Mouse (Mus musculus): ENCODE data around the gene Pde6h.
"Not testable (repeated sequence)": the region's sequence is repeated elsewhere in the genome, so short reads cannot be mapped to it uniquely, and the experiment has no call there.

Gene Pde6h

DNA sequence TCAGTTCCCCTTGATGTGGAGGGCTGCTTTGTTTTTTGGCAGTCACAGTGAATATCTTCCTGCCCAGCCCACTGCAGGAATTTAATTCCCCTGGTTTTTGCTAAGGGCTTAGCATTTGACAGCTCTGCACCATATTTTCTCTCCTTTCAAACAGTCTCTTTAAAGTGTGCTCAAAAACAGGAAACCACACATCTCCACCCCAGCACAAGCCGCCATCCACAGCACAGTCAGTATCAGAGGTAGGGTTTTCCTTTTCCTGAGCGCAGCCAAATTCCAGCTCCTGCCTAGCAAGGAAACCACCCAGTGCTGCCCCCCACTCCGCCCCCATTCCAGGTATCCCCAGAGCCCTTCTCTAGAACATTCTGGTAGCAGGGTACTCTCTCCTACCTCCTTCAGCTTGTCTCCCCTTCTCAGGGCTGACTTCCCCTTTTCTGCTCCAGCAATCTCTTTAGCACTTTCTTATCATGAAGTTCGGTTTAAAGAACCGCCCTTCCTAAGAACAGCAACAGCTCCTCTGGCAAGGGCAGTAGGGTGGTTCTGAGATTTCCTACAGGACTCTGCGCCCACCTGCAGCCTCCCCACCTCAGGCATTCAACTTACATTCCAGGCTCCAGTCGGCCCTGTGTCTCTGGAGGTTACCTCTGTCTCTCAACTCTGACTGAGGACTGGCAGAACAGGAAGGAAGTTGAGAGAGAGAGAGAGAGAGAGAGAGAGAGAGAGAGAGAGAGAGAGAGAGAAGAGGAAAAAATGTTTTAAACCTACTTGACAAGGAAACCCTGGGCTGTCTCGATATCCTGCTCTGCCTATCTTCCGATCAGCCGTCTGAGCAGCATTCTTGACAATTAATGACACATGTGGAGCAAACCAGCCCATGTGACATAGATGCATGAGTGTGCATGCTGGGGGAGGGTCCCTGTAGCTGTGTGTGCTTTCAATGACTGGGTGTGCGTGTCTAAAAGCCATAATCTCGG is 17.7 kb downstream of the Pde6h start, which contains the start of gene Arhgdib:
Arhgdib (minus strand) TSS at position 849 of the 971 bp plus-strand sequence.
- DNase-seq (ENCODE audit: low read depth, low spot score) = no peak

DNA sequence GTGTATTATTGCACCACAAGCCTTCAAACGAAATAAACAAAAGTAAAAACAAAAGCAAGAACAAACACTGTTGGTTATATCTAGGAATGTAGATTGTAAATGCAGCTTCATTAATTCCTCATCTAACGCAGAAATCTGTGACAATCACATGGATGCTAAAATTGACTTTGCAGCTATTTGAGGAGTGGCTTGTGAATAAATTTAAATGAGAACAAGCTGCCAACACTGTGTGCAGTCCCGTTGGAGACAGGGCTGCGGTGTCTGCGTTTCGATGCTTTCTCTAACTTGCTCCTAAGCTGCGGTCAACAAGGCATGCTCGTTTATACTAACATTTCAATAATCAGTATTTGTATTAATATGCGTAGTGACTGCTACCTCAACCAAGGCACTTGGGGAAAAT is 18.6 kb downstream of the Pde6h start:
- no peak for DNase-seq (ENCODE audit: low read depth, low spot score)

DNA sequence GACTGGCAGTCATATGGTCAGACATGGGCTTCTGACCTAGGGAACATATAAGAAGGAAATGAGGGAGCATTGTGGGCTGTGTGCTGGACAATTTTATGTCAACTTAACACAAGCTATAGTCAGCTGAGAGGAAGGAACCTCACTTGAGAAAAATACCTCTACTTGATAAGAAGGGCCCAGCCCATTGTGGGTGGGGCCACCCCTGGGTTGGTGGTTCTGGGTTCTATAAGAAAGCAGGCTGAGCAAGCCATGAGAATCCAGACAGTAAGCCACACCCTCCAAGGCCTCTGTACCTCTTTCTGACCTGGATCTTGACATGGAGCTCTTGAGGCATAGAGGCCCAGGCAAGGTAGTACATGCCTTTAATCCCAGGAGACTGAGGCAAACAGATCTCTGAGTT is 19.8 kb downstream of the Pde6h start:
- DNase-seq (ENCODE audit: low read depth, low spot score) = no peak

DNA sequence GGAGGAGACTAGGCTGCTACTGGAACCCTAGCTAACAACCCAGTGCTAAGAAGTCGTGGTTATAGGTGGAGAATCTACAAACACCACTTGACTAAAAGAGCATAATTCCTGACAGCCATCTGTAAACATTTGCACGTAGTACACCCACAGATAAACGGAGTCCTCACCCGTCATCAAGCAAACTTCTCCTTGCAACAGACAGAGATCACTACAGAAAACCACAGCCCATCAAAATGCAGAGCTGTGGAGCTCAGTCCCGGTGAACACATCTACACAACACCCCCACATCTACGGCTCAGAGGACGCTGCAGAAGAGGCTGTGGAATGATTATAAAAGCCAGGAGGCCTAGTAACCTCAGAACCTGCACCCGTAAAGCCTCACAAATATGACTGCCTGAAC is 20.9 kb downstream of the Pde6h start:
- DNase-seq (ENCODE audit: low read depth, low spot score) = no peak

DNA sequence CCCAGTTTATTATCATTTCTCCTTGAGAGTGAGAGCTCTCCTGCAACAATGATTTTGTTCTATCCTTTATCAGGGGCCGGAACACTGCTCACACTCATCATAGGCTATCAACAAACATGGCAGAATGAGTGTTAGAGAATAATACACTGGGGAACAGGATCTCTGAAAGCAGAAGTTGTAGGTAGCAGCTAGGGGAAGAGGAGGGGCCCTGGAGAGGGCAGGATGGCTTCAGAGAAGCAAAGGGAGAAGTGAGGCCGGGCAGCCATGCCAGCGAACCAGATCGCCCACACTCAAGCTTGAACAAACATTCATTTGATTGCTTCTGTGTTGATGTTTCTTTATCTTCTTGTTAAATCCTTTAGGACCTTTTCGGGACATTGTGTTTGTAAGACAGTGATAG is 22.6 kb downstream of the Pde6h start:
- no peak for DNase-seq (ENCODE audit: low read depth, low spot score)

DNA sequence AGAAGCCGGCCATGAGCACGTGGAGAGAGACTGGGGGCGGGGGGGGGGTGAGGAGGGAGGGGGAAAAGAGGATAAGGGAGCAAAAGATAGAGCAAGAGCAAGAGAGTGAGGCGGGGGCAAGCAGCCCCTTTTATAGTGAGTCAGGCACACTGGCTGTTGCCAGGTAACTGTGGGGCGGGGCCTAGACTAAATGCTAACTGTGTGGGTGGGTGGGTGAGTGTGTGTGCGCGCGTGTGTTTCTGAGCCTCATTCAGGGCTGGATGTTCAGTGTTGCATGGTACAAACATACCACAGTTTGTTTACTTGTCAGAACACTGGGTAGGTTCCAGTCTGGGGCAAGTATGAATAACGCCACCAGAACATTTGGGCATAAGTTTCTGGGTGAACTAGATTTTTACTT is 23.3 kb downstream of the Pde6h start:
- no peak for DNase-seq (ENCODE audit: low read depth, low spot score)

DNA sequence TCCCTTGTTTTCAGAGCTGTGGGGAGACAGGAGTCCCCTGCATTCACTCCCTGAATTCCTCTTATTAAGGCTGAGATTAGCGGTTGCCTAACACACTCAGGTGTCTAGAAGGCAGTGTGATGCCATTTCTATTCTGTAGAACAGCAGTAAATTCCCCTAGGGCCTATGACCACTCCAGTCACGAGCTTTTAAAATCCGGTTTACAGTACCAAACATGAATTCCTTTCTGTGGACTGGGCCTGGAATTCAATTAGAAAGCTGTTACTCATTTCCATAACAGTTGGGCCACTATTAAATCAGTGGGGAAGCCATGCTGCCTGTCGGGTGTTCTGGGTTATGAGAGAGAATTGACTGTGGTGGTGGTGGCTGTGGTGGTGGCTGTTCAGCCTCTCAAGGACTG is 24.1 kb downstream of the Pde6h start:
- DNase-seq (ENCODE audit: low read depth, low spot score) = no peak

DNA sequence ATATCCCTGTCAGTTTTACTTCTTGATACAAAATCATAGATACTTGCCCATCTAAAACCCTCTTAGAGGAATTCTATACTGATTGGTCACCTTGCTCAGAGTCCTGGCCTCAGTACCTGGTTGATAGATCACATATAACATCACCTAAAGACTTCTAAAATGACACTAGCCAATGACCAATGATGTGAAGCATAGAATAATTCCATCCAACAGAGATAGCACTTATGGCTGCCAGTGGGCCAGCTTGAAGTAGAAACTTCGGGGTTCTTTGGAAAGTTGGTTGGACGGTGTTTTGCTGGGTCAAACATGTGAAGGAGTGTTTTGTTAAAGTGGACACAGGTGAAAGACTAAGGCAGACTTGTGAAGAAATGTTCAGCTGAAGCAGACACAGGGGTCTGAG is 26.5 kb downstream of the Pde6h start:
- no peak for DNase-seq (ENCODE audit: low read depth, low spot score)

DNA sequence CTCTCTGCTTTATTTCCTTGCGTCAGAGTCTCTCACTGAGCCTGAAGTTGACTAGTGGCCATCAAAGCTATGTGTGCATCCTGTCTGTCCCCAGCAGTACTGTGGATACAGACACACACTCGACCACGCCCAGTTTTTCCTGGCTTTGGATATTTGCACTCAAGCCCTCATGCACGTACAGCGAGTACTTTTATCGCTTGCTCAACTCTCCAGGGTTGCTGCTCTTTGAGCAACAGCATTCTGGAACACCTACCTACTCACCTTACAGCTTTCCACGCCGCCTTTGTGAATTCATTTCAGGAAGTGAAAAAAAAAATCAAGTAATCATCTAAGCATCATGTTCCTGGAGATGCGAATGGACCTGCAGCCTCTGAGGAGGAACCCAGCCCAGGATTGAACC is 29.3 kb downstream of the Pde6h start:
- no peak for DNase-seq (ENCODE audit: low read depth, low spot score)

DNA sequence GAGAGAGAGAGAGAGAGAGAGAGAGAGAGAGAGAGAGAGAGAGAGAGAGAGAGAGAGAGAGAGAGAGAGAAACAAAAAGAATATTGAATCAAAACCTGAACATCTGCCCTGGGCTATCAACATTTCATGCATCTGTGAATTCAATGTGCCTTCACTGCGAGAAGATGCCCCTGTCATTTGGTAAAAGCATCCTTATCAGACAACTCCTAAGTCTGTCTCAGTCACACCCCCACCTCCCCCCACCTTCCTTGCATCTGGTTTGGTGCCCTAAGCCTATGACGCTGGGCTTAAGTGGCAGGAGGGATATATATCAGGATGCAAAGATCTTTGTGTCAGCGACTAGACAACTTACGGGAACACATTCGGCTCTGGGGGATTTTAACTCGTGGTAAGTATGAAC is 30.6 kb downstream of the Pde6h start:
- DNase-seq (ENCODE audit: low read depth, low spot score) = no peak

DNA sequence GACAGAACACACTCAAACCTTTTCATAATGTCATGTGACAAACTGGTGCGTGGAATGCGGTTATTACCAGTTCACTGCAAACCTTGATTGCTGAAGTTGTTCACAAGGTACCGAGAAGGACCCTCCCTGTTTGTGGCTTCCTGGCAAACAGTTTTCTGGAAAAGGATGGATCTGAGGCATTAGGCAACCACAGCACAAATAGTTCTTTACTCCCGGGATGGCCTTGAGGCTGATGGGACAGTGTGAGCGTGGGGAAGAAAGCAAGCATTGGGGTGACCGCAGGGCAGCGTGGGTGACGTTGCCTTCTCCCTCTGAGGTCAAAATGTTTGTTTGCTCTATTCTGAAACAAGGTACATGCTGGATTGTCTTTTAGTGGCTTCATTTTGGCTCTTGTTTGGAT is 31.1 kb downstream of the Pde6h start:
- no peak for DNase-seq (ENCODE audit: low read depth, low spot score)

DNA sequence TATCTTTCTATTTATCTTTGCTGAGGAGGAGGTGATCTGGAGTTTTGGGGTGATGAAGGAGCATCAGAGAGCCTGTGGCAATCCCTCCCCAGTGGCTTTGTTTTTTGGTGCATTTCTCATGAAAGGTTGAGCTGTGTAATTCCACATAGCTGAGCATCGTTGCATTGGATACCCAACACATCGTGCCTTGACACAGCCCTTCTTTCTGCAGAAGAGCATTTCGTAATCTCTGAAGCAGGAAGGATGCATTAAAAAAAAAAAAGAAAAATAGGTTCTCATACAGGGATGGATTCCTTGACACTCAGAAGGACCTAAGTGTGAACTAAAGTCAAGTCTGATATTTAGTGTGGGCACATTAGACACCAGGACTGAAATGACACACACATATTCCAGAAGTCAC is 31.6 kb downstream of the Pde6h start:
- DNase-seq (ENCODE audit: low read depth, low spot score) = no peak

DNA sequence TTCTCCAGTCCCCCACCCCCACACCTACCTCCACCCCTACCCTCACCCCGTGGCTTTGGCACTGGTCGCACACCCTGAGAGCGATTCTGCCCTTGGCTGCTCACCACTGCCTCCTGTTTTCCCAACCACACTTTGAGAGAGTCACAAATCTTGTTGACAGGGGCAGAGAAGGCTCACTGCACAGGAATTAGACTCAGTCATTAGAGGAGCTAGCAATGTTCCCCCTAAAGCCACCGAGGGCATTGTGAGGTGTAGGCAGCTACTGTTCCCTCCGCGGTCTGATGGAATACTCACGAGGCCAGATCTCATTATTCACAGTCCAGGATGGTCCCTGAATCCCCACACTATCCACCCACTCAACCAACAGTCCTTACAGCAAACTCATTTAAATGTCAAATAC is 33.4 kb downstream of the Pde6h start:
- DNase-seq (ENCODE audit: low read depth, low spot score) = no peak

DNA sequence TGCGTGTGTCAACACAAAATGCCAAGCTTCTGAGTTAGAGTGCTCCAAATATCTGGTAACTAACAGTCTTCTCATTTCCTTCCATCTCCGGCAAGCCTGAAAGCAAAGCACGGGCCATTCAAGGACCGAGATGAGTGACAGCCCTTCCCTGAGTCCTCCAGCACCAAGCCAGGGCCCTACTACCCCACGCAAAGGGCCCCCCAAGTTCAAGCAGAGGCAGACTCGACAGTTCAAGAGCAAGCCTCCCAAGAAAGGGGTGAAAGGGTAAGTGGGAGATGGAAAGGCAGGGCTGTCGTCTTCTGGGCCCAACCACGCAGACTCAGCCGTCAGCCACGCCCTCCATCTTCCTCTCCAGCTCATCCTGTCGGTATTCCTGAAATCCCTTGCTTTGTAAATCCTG is 35.5 kb downstream of the Pde6h start:
- DNase-seq (ENCODE audit: low read depth, low spot score) = no peak

DNA sequence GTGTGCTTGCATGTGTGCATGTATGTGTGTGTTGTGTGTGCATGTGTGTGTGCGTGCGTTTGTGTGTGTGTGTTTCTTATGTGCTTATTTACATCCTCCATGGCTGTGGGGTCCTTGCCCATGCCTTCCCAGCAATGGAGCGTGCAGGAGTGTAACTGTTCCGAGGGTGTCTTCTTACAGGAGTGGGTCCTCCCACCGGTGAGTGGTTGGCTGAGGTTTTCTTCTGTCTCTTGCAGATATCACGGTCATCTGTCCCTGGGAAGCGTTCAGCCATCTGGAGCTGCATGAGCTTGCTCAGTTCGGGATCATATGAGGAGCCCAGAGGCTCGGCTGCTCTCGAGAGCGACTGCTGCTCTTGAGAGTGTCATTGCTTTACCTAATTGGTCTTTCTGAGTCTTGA is 39.3 kb downstream of the Pde6h start:
- DNase-seq (ENCODE audit: low read depth, low spot score) = no peak

DNA sequence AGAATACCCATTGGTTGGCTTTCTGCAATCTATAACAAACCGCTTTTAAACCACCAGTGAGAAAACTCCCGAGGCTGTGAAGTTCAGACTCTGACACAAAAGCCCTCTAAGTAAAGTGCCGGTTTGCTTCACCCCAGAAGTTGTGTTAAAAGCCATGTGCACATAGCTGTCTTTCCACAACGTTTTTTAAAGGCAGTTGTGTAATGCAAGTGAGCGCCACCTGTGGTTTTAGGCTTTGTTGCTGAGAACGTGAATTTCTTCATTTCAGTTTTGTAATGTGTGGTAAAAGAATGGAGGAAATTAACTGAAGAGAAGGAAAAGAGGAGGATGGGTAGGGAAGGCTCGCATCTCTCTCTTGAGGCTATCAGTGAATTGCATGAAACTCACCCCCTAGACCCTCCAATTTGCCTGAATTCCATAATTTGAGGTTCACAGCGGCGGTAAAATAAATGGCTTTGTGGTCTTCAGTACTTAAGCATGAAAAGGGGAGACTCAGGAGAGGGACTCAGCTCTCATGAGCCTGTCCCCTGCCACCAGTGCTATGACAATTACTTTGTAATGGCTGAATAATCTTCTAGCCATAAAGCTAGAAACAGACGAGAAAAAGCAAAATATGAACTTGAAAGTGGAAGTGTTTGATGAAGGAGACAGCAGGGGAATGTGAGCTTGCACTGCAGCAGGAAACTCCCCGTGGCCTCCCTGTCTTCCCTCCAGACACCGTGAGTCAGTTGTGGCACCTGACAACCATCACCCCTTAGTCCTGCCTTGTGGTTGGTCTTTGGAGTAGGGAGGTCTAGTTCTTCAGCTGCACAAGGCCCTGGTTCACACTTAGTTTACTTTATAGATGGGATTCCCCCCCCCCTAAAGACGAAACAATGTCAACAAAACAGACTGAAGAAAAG is 41.2 kb downstream of the Pde6h start:
- DNase-seq (ENCODE audit: low read depth, low spot score) = no peak

DNA sequence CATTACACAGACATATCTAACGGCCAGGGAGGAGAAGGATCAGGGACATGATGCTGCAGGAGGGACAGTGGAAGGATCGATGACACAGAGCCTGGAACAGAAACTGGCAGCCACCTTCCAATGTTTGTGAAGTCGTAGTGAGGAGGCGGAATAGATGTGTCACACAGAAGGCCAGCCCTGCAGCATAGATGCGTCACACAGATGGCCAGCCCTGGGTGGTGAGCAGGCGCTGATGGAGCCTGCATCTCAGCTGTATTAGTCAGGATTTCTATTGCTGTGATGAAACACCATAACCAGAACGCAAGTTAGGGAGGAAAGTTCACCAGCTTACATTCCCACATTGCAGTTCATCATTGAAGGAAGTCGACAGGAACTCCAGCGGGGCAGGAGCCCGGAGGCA is 42.3 kb downstream of the Pde6h start:
- DNase-seq (ENCODE audit: low read depth, low spot score) = no peak

DNA sequence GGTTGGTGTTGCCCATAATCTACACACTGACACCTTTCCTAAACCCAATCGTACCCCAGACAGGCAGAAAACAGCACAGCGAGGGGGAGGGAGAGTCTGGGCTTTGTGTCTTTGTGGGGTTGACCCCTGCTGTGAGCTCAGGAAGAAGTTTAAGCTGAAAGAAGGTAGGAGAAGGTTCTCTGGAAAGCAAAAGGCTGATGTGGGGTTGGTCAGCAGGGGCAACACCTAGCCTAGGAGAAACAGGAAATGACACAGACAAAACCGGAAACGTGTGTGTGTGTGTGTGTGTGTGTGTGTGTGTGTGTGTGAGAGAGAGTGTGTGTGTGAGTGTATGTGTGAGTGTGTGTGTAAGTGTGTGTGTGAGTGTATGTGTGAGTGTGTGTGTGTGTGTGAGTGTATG is 43.8 kb downstream of the Pde6h start:
- no peak for DNase-seq (ENCODE audit: low read depth, low spot score)

DNA sequence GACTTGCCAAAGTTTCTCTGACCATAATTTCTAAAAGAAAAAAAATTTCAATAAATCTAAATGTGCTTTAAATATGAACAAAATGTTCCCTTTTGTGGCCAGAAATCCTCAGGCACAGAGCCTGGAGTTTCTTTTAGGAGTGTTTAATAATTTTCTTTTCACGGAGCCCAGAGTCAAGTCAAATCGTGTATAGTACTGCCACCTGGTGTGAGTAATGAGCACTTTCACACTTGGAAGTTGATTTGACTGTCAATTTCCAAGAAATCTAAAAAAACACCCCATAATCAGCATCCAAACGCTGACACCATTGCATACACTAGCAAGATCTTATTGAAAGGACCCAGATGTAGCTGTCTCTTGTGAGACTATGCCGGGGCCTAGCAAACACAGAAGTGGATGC is 45.2 kb downstream of the Pde6h start:
- not testable (repeated sequence) for DNase-seq (ENCODE audit: low read depth, low spot score)

DNA sequence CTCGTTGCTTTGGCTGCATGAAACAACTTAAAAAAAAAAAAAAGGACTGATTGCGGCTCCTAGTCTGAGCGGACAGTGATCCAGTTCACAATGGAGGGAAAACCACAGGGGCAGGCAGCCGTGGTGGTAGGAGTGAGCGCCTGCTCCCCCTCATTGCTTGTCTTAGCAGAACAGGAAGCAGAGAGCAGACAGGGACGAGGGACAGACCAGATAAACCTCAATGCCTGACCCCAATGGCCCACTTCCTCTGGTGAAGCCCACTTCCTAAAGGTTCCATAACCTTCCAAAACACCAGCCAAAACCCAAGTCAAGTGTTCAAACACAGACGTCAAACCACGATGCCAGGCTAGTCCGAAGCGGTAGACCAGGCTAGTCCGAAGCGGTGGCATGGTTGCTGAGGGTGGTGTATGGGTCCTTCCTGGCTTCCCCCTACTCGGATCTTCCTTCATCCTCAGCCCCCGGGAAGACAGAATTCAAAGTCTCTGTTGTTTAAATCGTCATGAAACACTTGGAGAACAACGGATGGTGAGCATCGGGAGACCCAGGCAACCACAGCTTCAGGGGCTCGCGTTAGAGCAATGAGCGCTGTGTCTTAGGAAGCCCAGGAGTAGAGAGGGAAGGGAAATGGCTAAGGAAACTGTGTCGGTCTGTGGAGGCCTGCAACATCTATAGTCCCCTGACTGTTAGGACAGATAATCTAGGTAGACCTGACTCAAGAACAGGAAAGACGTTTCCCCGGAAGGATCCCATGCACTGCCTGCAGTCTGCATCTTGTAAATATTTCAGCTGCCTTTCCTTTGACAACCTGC is 55.8 kb downstream of the Pde6h start:
- no peak for DNase-seq (ENCODE audit: low read depth, low spot score)

DNA sequence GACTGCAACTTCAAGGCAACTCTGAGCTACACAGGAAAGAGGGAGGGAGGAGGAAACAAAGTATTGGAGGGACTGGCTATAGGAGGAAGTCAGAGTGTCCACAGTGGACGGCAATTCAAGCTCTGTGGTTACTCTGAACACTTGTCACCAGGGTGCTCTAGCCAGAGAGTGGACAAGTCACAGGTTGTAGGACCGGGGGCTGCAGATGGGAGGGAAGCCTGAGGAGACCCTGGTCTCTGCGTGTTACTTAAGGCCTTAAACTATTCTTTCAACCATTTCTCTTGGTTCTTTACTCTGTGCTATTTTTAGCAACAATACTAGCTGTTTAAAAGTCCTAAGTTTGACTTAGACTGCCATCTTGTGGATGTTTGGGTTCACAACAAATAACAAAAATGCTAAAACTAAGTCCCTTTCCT is 56.7 kb downstream of the Pde6h start:
- no peak for DNase-seq (ENCODE audit: low read depth, low spot score)

DNA sequence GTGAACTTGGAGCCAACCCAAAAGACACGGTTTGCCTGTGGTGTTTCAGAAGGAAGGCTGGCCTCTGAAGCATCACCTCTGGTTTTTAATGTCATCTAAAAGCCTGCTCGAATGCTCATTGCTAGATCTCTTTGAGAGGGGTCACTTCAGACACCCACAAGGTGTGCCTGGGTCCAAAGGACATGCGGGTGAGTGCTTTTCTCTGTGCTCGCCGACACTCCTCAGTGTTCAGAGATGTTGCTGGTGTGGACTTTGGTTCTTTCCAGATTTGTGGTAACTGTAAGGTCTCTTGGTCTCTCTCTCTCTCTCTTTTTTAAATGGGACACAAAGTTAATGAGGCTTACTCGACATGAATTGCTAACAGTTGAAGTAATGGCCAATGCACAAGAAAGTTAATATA is 58.9 kb downstream of the Pde6h start:
- no peak for DNase-seq (ENCODE audit: low read depth, low spot score)

Measured in retina, adult 2 months (tissue).